In the genomic region with DNA sequence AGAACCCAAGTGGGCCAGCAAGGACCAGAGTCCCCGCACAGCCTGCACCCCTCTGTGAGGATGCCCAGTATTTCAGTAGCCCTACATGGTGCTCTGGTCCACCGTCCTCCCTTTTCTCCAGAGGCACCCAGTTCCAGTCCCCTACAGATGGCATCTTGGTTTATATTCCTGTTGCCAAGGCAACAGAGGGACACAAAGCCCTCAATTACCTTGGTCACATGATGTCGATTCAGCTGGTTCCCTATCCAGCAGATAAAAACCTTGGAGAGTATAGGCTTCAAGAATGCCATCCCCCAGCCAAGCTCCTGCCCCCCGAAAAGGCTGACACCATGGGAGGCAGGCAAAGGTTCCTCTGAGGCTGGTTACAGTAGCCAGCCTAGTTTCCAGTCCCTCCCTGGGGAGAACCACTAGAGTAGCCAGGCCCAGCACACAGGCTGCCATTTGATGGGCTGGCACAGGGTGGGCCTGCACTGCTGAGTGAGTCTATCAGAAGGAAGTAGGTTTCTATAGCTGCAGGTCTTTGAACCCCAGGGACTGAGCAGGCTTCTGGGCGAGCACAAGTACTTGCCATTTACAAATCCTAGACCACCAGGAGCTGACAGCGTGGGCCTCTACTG, we compare ENCODE assay signal across 13 mouse cellular contexts. TPM values are rescaled to one million over a fixed set of nuclear protein-coding genes. Genes with fewer than 3 reads are reported as not detected.
DNase-seq lines count a peak whose midpoint lies in the region; ATAC-seq lines count a peak whose summit lies in the region.
"Had no signal": no experiment of that assay in that cellular context is flagged by ENCODE, and none has a peak within 500 bp of the region (broad histone marks: within the 10 kb centered on the region; RNA-seq: fewer than 3 reads in every experiment).

No protein-coding gene starts in this region.

- H3K27ac ChIP-seq in forebrain, embryonic 15.5 days (replicated peaks), result peak overlapping the region; percentile 81
- H3K27ac ChIP-seq in neural tube, embryonic 12.5 days, result no peak overlapping the region
- H3K27ac ChIP-seq in kidney, embryonic 16.5 days (ENCODE audit: low read length), result no peak overlapping the region
- H3K27ac ChIP-seq: embryonic facial prominence, embryonic 10.5 days had no signal

- peaks cover 70% of the 10 kb centered on the region for H3K36me3 ChIP-seq in forebrain, embryonic 15.5 days
- peaks cover 94% of the 10 kb centered on the region for H3K36me3 ChIP-seq in neural tube, embryonic 12.5 days
- H3K36me3 ChIP-seq in kidney, embryonic 16.5 days (ENCODE audit: insufficient read depth, low read length), result peaks cover 82% of the 10 kb centered on the region

- peaks cover 1% of the 10 kb centered on the region; the same call in 1 of the 2 replicates for H3K9me3 ChIP-seq in forebrain, embryonic 15.5 days
- no peaks in the 10 kb centered on the region for H3K9me3 ChIP-seq in neural tube, embryonic 12.5 days
- H3K9me3 ChIP-seq in kidney, embryonic 16.5 days (ENCODE audit: low read length), result no peaks in the 10 kb centered on the region

- H3K4me2 ChIP-seq in forebrain, embryonic 15.5 days (replicated peaks), result no peak overlapping the region
- H3K4me2 ChIP-seq in neural tube, embryonic 12.5 days (replicated peaks), result no peak overlapping the region
- H3K4me2 ChIP-seq in kidney, embryonic 16.5 days (replicated peaks; ENCODE audit: low read depth, low read length), result no peak overlapping the region

- peak; percentile 73 for ATAC-seq in forebrain, embryonic 15.5 days (replicated peaks)
- ATAC-seq in neural tube, embryonic 12.5 days (ENCODE audit: low FRiP score, low read depth), result peak; percentile 66
- ATAC-seq in kidney, embryonic 16.5 days (ENCODE audit: low FRiP score, low TSS enrichment), result no peak

- peak; percentile 22 for DNase-seq in embryo, embryonic 10 days (ENCODE audit: low spot score)
- DNase-seq in embryo, embryonic 9.5 days (ENCODE audit: extremely low spot score), result no peak
- peak; percentile 66 for DNase-seq in layer of hippocampus, adult 9-11 months
- DNase-seq in thymus, postnatal 25 days, result no peak
- DNase-seq in ovary, postnatal 36 days (ENCODE audit: low spot score), result no peak
- DNase-seq: adrenal gland, postnatal 10 days; gastrocnemius, postnatal 14 days; heart, postnatal 14 days; lung, adult 2 months had no signal

- no peak overlapping the region for H3K9ac ChIP-seq in forebrain, embryonic 15.5 days (replicated peaks)
- no peak overlapping the region; the same call in 1 of the 2 replicates for H3K9ac ChIP-seq in neural tube, embryonic 12.5 days
- H3K9ac ChIP-seq in kidney, embryonic 16.5 days (replicated peaks; ENCODE audit: low read length), result no peak overlapping the region

- 55% methylated on average over 6 of the region's 6 CpGs for WGBS in forebrain, embryonic 15.5 days
- WGBS in neural tube, embryonic 12.5 days, result 59% methylated on average over 6 of the region's 6 CpGs
- 91% methylated on average over 6 of the region's 6 CpGs for WGBS in kidney, embryonic 16.5 days

- no peak overlapping the region for H3K4me3 ChIP-seq in forebrain, embryonic 15.5 days
- H3K4me3 ChIP-seq in neural tube, embryonic 12.5 days, result no peak overlapping the region
- no peak overlapping the region for H3K4me3 ChIP-seq in kidney, embryonic 16.5 days (ENCODE audit: low read length)
- H3K4me3 ChIP-seq: embryonic facial prominence, embryonic 10.5 days had no signal

- H3K27me3 ChIP-seq in forebrain, embryonic 15.5 days, result no peaks in the 10 kb centered on the region
- H3K27me3 ChIP-seq in neural tube, embryonic 12.5 days (replicated peaks), result no peaks in the 10 kb centered on the region
- H3K27me3 ChIP-seq in kidney, embryonic 16.5 days (ENCODE audit: insufficient read depth, low read length), result no peaks in the 10 kb centered on the region

- H3K4me1 ChIP-seq in forebrain, embryonic 15.5 days, result peaks cover 18% of the 10 kb centered on the region
- H3K4me1 ChIP-seq in neural tube, embryonic 12.5 days, result peaks cover 23% of the 10 kb centered on the region
- no peaks in the 10 kb centered on the region for H3K4me1 ChIP-seq in kidney, embryonic 16.5 days (ENCODE audit: insufficient read depth, low read length)
- H3K4me1 ChIP-seq: embryonic facial prominence, embryonic 10.5 days had no signal

RNA-seq across cellular contexts. Expression of a gene that starts 21.3 kb away (rescaled TPM):
- 0.43 and 0.50 TPM in 2 replicates for polyA plus RNA-seq in forebrain, embryonic 15.5 days (2015; fragmentation: Nextera tagmentation; extraction: Ambion mirVana)
- 0.16 and 0.42 TPM in 2 replicates for polyA plus RNA-seq in neural tube, embryonic 12.5 days (2016; fragmentation: Nextera tagmentation; extraction: Ambion mirVana)
- 0.24 and 0.58 TPM in 2 replicates for polyA plus RNA-seq in kidney, embryonic 16.5 days (2015; fragmentation: Nextera tagmentation; extraction: Ambion mirVana)

RNA-seq across cellular contexts. Expression of a gene that starts 22.4 kb away (rescaled TPM):
- not detected in 2 replicates for polyA plus RNA-seq in forebrain, embryonic 15.5 days (2015; fragmentation: Nextera tagmentation; extraction: Ambion mirVana)
- polyA plus RNA-seq in neural tube, embryonic 12.5 days (2016; fragmentation: Nextera tagmentation; extraction: Ambion mirVana), result not detected in 2 replicates
- not detected in 2 replicates for polyA plus RNA-seq in kidney, embryonic 16.5 days (2015; fragmentation: Nextera tagmentation; extraction: Ambion mirVana)
- polyA plus RNA-seq: embryonic facial prominence, embryonic 10.5 days; lung, adult 2 months had no signal

RNA-seq across cellular contexts. Expression of a gene that starts 38.6 kb away (rescaled TPM):
- 88.4 and 91.1 TPM in 2 replicates for polyA plus RNA-seq in forebrain, embryonic 15.5 days (2015; fragmentation: Nextera tagmentation; extraction: Ambion mirVana)
- 86.1 and 89.8 TPM in 2 replicates for polyA plus RNA-seq in neural tube, embryonic 12.5 days (2016; fragmentation: Nextera tagmentation; extraction: Ambion mirVana)
- polyA plus RNA-seq in kidney, embryonic 16.5 days (2015; fragmentation: Nextera tagmentation; extraction: Ambion mirVana), result 43.9 and 53.1 TPM in 2 replicates

Comparison
In these comparisons a context has a peak if more than half of its experiments do, and no peak if none do; other contexts are left out.
1. DNase-seq: peak in embryo, embryonic 10 days (single experiment) and layer of hippocampus, adult 9-11 months (single experiment); none in embryo, embryonic 9.5 days (single experiment), thymus, postnatal 25 days (single experiment) and ovary, postnatal 36 days (single experiment).